3 mouse cellular contexts compared by ENCODE assay signal in the genomic region with DNA sequence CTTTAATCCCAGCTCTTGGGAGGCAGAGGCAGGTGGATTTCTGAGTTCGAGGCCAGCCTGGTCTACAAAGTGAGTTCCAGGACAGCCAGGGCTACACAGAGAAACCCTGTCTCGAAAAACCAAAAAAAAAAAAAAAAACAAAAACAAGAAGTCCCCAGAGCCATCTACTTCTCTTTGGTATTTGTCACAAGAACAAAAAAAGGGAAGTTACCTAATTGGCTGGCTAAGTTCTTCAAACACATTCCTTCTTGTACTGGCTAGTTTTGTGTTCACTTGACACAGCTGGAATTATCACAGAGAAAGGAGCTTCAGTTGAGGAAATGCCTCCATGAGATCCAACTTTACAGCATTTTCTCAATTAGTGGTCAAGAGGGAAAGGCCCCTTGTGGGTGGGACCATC. TPM values are rescaled to one million over a fixed set of nuclear protein-coding genes. Genes with fewer than 3 reads are reported as not detected.
"Had no signal": no experiment of that assay in that cellular context is flagged by ENCODE, and none has a peak within 500 bp of the region (broad histone marks: within the 10 kb centered on the region; RNA-seq: fewer than 3 reads in every experiment).

No protein-coding gene starts in this region.

RNA-seq across cellular contexts. Expression of gene Epsti1, which starts 26.2 kb away (rescaled TPM):
- polyA plus RNA-seq: midbrain, embryonic 10.5 days; midbrain, embryonic 16.5 days; neural tube, embryonic 11.5 days had no signal
